Mouse (Mus musculus): ENCODE measurements around the gene Rsrp1.

The Rsrp1 gene

DNA sequence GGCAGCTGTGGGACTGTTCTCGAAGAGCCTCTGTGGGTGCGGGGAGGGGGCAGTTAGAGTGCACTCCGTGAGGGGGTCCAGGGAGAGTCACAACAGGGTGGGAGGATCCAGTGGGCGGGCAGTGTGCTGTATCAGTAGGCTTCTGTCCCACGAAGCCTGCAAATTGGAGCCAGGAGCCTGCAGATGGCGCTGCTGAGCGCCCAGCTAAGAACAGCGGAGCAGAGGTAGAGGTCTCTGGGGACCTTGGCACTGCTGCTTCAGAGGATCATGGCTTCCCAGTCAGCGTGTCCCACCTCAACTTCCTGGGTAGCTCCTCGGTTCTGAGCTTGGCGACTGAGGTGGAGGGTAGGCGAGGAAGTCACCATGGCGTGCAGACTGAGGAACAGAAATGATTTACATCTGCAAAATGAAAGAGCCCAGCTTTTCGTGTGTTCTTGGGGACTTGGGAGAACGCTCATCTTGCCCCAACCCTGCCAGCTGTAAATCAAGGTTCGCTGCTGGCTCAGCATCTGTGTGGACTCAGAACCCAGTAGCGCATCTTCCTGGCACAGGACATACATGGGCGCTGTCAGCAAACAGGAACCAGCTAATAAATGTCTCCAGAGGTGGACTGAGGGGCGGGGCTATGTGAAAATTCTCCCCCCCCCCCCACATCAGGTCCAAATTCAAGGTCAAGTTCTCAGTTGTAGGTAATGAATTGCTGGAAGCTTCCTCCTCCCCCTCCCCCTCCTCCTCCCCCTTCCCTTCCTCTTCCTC lies 39.8 kb downstream of the Rsrp1 start:
- no peak for DNase-seq (ENCODE audit: low spot score in 2 of 2)

GRCm38 (mm10) chr4:134967887-134968604 lies 44.7 kb downstream of the Rsrp1 start:
- no peak for DNase-seq (ENCODE audit: low spot score in 2 of 2)

DNA sequence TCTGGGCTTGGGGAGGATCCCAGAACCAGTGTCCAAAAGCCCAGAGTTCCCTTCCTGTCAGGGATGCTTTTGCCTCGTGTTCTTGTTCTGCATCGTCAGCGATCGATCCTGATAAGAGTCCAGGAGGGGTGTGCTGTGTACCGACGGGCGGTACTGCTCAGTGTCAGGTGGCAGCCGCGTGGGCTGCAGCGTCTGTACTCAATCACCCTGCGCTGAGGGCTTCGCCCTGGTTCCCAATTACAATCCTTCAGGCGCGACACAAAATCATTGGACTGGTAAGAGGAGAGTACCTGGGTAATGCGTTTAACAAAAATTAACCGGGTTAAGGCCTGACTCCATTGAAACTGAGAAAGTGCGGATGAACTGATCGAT lies 45.2 kb downstream of the Rsrp1 start:
- no peak for DNase-seq (ENCODE audit: low spot score in 2 of 2)

DNA sequence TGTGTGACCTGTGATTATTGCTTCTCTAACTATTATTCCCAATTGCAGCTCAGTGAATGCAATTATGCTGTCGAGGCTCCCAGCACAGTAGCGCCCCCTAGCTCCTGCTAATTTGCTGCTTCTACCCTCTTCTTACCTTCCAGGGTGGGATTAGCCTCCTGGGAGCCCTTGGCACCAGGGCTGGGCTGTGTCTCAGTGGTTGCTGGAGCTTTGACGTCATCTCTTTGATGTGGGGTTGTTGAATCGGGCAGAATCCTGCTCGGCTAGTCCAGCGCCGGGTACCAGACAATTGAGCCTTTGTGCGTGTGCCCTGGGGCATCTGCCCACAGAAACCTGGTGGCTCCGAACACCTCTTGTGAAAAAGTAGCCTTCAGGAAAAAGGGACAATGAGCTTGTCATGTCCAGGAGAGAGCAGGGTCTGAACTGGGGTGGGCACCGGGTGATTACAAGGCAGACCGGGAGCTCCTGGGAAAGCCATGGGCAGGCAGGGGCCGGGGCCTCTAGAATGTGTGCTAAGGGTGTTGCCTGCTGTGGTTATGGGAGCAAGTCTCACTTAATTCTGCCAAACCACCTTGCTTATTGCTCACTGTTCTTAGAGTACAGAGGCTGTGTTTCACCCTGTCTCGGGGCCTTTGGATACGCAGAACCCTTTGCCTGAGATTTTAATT lies 52.0 kb downstream of the Rsrp1 start:
- no peak for DNase-seq (ENCODE audit: low spot score in 2 of 2)

DNA sequence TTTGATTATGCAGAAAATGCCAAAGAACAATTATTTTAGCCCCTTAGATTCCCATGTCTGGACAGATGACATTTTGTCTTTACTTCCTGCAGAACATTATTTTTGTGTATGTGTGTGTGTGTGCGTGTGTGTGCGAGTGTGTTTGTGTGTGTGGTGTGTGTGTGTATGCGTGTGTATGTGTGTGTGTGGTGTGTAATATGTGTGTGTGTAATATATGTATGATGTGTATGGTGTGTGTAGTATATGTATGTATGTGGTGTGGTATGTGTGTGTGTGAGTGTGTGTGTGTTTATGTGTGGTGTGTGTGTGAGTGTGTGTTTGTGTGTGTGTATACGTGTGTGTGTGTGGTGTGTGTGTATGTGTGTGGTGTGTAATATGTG lies 52.5 kb downstream of the Rsrp1 start:
- no peak for DNase-seq (ENCODE audit: low spot score in 2 of 2)

Measured in left cerebral cortex, adult 9 months (tissue).